In genomic region chr1:33744815-33745214, GRCm38 (mm10) we compare ENCODE assay signal across 1 mouse cellular context. TPM values are rescaled to one million over a fixed set of nuclear protein-coding genes. Genes with fewer than 3 reads are reported as not detected.
"Had no signal": no experiment of that assay in that cellular context is flagged by ENCODE, and none has a peak within 500 bp of the region (broad histone marks: within the 10 kb centered on the region; RNA-seq: fewer than 3 reads in every experiment).

No protein-coding gene starts in this region.

RNA-seq across cellular contexts. Expression of gene Bag2, which starts 12.8 kb away (rescaled TPM):
- total RNA-seq: neutrophil, adult 5-6 weeks had no signal
